Mouse (Mus musculus): Measurements from ENCODE around the gene Pcnx. TPM values are rescaled to one million over a fixed set of nuclear protein-coding genes. Genes with fewer than 3 reads are reported as not detected.

Gene Pcnx
- 17.6 TPM for polyA plus RNA-seq (2012; fragmentation: generic; extraction: Trizol)

GRCm38 (mm10) chr12:81859351-81860307 lies at the start of gene Pcnx:
Pcnx (plus strand) TSS chr12:81860023.
- no peaks in the 10 kb centered on the region for H3K27me3 ChIP-seq (ENCODE audit: control insufficient read depth, insufficient read depth, insufficient read length)
- no peaks in the 10 kb centered on the region for H3K36me3 ChIP-seq (ENCODE audit: control insufficient read depth, insufficient read depth)
- peak within 1 kb of the TSS; percentile 87 for H3K4me2 ChIP-seq (ENCODE audit: low read depth)
- TF ChIP-seq MYOD1 (IDR thresholded peaks at IDR 0.05; ENCODE audit: control insufficient read depth in 1 of 3, insufficient read length in 2 of 3, low read depth in 2 of 3) (no peak), POLR2A (IDR thresholded peaks at IDR 0.05; ENCODE audit: insufficient read length, low read depth) (peak; percentile 77), MYOG (IDR thresholded peaks at IDR 0.05; ENCODE audit: control insufficient read depth in 1 of 3, insufficient read depth in 1 of 3, insufficient read length in 2 of 3, low read depth in 2 of 3) (peak in 2 of 3 experiments; percentile 14 to 51)
- H3K4me3 ChIP-seq = peak within 1 kb of the TSS; percentile 53
- H3ac ChIP-seq (ENCODE audit: control insufficient read depth, insufficient read length) = peak within 1 kb of the TSS; percentile 96
- peaks cover 32% of the 10 kb centered on the region for H3K79me2 ChIP-seq (ENCODE audit: control insufficient read depth, insufficient read depth)

DNA sequence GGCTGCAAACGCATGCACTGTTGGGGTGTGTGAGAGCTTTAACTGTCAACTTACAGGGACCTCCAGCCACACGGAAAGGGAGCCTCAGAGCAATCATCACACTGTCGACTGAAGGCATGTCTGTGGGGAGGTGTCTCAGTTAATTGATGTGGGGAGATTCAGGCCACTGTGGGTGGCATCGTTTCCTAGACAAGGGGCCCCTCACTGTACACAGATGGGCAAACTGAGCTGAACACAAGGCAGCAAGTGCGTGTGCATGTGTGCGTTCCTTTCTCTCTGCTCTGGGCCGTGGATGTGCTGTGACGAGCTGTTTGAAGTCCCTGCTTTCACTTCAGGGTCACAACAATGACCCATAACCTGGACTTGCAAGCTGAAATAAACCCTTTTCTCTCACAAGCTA lies 49.4 kb upstream of the Pcnx start:
- H3K27me3 ChIP-seq (ENCODE audit: control insufficient read depth, insufficient read depth, insufficient read length) = no peaks in the 10 kb centered on the region
- TF ChIP-seq MAX (IDR thresholded peaks at IDR 0.05; ENCODE audit: low read depth) = no peak
- no peak for TF ChIP-seq MYOG (IDR thresholded peaks at IDR 0.05; ENCODE audit: control insufficient read depth in 1 of 3, insufficient read depth in 1 of 3, insufficient read length in 2 of 3, low read depth in 2 of 3)
- no peak for TF ChIP-seq TCF12 (IDR thresholded peaks at IDR 0.05; ENCODE audit: insufficient read depth, poor library complexity, severe bottlenecking)
- H3K36me3 ChIP-seq (ENCODE audit: control insufficient read depth, insufficient read depth) = no peaks in the 10 kb centered on the region
- no peaks in the 10 kb centered on the region for H3K79me2 ChIP-seq (ENCODE audit: control insufficient read depth, insufficient read depth)
- H3ac ChIP-seq (ENCODE audit: control insufficient read depth, insufficient read length) = no peak overlapping the region
- H3K4me2 ChIP-seq (ENCODE audit: low read depth) = no peak overlapping the region
- no peak overlapping the region for H3K4me3 ChIP-seq

DNA sequence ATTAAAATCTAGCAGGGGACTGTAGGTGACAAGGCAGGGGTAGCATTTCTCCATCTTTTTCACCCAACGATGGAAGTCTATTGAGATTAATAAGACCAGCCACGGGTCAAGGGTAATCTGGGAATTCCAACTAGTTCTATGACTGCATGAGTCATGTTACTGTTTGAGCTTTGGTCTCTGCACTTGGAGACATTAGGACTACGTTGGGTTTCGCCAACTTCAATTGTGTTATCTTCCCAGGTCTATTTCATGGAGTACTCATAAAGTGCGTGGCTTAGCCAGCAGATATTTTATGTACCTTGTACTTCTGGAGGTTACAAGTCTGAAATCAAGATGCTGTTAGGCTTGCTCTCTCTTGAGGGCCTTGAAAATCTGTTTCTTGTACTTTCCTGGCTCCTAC lies 45.1 kb upstream of the Pcnx start:
- TF ChIP-seq SRF (IDR thresholded peaks at IDR 0.05; ENCODE audit: control insufficient read depth, insufficient read length, low read depth) (no peak), USF1 (IDR thresholded peaks at IDR 0.05; ENCODE audit: low read depth) (no peak), TCF3 (IDR thresholded peaks at IDR 0.05; ENCODE audit: insufficient read length, low read depth) (no peak), MYOG (IDR thresholded peaks at IDR 0.05; ENCODE audit: control insufficient read depth in 1 of 3, insufficient read depth in 1 of 3, insufficient read length in 2 of 3, low read depth in 2 of 3) (no peak), CEBPB (IDR thresholded peaks at IDR 0.05; ENCODE audit: insufficient read depth, poor library complexity, severe bottlenecking) (no peak), POLR2AphosphoS2 (IDR thresholded peaks at IDR 0.05; ENCODE audit: insufficient read length, low read depth) (no peak), TCF12 (IDR thresholded peaks at IDR 0.05; ENCODE audit: insufficient read depth, poor library complexity, severe bottlenecking) (no peak), POLR2A (IDR thresholded peaks at IDR 0.05; ENCODE audit: insufficient read length, low read depth) (no peak), MYOD1 (IDR thresholded peaks at IDR 0.05; ENCODE audit: control insufficient read depth in 1 of 3, insufficient read length in 2 of 3, low read depth in 2 of 3) (no peak), REST (IDR thresholded peaks at IDR 0.05; ENCODE audit: insufficient read depth, insufficient read length) (no peak), MAX (IDR thresholded peaks at IDR 0.05; ENCODE audit: low read depth) (no peak), E2F4 (IDR thresholded peaks at IDR 0.05; ENCODE audit: insufficient read depth) (no peak)
- no peaks in the 10 kb centered on the region for H3K36me3 ChIP-seq (ENCODE audit: control insufficient read depth, insufficient read depth)

DNA sequence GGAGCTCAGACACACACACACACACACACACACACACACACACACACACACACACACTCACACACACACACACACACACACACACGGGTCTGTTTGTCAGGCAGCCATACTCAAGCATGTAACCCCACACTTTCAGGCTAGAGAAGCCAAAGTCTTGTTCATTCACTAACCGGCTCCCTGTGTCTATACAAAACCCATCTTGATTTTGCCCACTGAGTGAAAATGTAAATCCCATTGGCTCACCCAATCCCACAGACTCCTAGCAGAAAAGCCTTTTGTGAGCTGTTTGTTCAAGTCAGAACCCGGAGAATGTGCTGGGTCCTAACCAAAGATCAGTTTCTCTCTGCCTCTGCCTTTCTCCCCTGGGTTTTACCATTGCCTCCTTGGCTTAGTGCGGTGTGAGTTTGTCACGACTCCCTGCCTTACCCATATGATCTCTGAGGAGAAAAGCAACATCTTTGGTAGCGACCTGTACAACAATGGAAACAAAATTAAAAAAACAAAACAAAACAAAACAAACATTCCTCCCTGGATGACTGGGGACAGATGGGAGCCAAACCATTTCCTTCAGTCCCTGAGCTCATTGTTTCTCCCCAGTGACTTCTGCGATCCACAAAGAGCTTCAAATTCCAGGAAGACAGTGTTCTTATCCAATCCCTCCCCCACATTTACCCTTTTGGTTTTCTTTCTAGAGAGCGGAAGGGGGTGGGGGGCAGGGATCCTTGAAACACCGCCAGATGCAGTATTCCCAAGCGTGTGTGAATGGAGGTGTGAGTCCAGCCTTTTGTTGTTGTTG lies 43.3 kb upstream of the Pcnx start:
- no peak overlapping the region for H3ac ChIP-seq (ENCODE audit: control insufficient read depth, insufficient read length)
- no peaks in the 10 kb centered on the region for H3K27me3 ChIP-seq (ENCODE audit: control insufficient read depth, insufficient read depth, insufficient read length)
- no peaks in the 10 kb centered on the region for H3K79me2 ChIP-seq (ENCODE audit: control insufficient read depth, insufficient read depth)
- H3K4me3 ChIP-seq = no peak overlapping the region
- peak overlapping the region; percentile 59 for H3K4me2 ChIP-seq (ENCODE audit: low read depth)
- no peaks in the 10 kb centered on the region for H3K36me3 ChIP-seq (ENCODE audit: control insufficient read depth, insufficient read depth)
- TF ChIP-seq REST (IDR thresholded peaks at IDR 0.05; ENCODE audit: insufficient read depth, insufficient read length) (no peak), TCF12 (IDR thresholded peaks at IDR 0.05; ENCODE audit: insufficient read depth, poor library complexity, severe bottlenecking) (no peak), E2F4 (IDR thresholded peaks at IDR 0.05; ENCODE audit: insufficient read depth) (no peak), TCF3 (IDR thresholded peaks at IDR 0.05; ENCODE audit: insufficient read length, low read depth) (no peak), POLR2AphosphoS2 (IDR thresholded peaks at IDR 0.05; ENCODE audit: insufficient read length, low read depth) (no peak), MYOD1 (IDR thresholded peaks at IDR 0.05; ENCODE audit: control insufficient read depth in 1 of 3, insufficient read length in 2 of 3, low read depth in 2 of 3) (no peak), MYOG (IDR thresholded peaks at IDR 0.05; ENCODE audit: control insufficient read depth in 1 of 3, insufficient read depth in 1 of 3, insufficient read length in 2 of 3, low read depth in 2 of 3) (no peak), USF1 (IDR thresholded peaks at IDR 0.05; ENCODE audit: low read depth) (no peak), MAX (IDR thresholded peaks at IDR 0.05; ENCODE audit: low read depth) (no peak), POLR2A (IDR thresholded peaks at IDR 0.05; ENCODE audit: insufficient read length, low read depth) (no peak), CEBPB (IDR thresholded peaks at IDR 0.05; ENCODE audit: insufficient read depth, poor library complexity, severe bottlenecking) (no peak), SRF (IDR thresholded peaks at IDR 0.05; ENCODE audit: control insufficient read depth, insufficient read length, low read depth) (no peak)

More for the DNA sequence above, 45.1 kb upstream of the Pcnx start:
- H3ac ChIP-seq (ENCODE audit: control insufficient read depth, insufficient read length) = no peak overlapping the region
- no peaks in the 10 kb centered on the region for H3K27me3 ChIP-seq (ENCODE audit: control insufficient read depth, insufficient read depth, insufficient read length)
- no peak overlapping the region for H3K4me3 ChIP-seq
- H3K4me2 ChIP-seq (ENCODE audit: low read depth) = no peak overlapping the region
- H3K79me2 ChIP-seq (ENCODE audit: control insufficient read depth, insufficient read depth) = no peaks in the 10 kb centered on the region

All from myocyte (in vitro differentiated cells).